10 mouse cellular contexts compared by ENCODE assay signal in the genomic region with DNA sequence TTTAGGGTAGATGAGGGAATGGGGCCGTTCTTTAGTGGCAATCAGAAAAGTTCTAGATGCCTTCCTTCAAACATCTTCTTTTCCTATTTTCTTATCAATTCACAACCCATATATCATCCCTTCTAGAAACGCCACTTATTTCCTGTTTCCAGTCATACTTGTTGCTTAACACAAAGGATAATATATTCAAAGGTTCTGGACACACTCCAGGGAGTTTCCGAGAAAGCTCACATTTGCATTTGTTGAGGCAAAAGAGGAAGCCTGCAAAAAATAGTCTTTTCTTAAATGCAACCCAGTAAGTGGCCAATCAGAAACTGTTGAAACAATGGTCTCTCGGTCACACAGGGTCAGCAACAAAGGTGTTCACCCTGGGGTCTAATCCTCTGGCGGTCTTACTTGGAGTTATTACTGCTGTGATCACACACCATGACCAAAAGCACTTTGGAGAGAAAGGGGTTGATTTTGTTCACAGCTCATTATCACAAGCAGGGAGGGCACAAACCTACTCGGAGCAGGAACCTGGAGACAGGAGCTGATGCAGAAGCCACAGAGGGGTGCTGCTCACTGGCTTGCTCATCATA.
DNase-seq lines count a peak whose midpoint lies in the region; ATAC-seq lines count a peak whose summit lies in the region.
"Had no signal": no experiment of that assay in that cellular context is flagged by ENCODE, and none has a peak within 500 bp of the region (broad histone marks: within the 10 kb centered on the region; RNA-seq: fewer than 3 reads in every experiment).

No protein-coding gene starts in this region.

- DNase-seq in kidney, adult 8-10 months: peak; percentile 8 to 20
- no peak for DNase-seq in kidney, adult 18-20 months
- peak; percentile 30 to 41 for DNase-seq in right cerebral cortex, postnatal 10 days (ENCODE audit: low spot score in 2 of 2)
- no peak for DNase-seq in right cerebral cortex, postnatal 14 days
- DNase-seq in telencephalon, adult 2 months (ENCODE audit: low read depth, low spot score): peak; percentile 40
- no peak for DNase-seq in ovary, postnatal 10 days (ENCODE audit: low spot score)
- DNase-seq: heart, adult 2 months had no signal

- peak; percentile 86 for ATAC-seq in common myeloid progenitor, adult 5-6 weeks (replicated peaks; ENCODE audit: low read depth, poor library complexity, severe bottlenecking)
- ATAC-seq: activated CD4-positive, CD25-positive, alpha-beta regulatory T cell, adult 4 months; forebrain, embryonic 16.5 days had no signal

Comparison
In these comparisons a context has a peak if more than half of its experiments do, and no peak if none do; other contexts are left out.
1. DNase-seq: peak in kidney, adult 8-10 months (2 of 2), right cerebral cortex, postnatal 10 days (2 of 2) and telencephalon, adult 2 months (single experiment); none in kidney, adult 18-20 months (single experiment), right cerebral cortex, postnatal 14 days (single experiment) and ovary, postnatal 10 days (single experiment).